Mouse (Mus musculus) ES-Bruce4 (cell line): ENCODE measurements at regions not wholly inside any gene's neighbourhood (a gene's known extent, or its start where the extent isn't known, plus 50 kb on each side); places are given as distances from the start of the nearest gene placed in this dataset.

ENCODE experiments used
- H3K27ac ChIP-seq: 2 replicates; pipeline ENCODE4 v1.5.1; 2012; ENCODE audit warnings: low read length, inconsistent platforms; ENCODE audit not compliant: insufficient read depth
- H3K27me3 ChIP-seq: 2 replicates; pipeline ENCODE4 v1.6.1; 2012; ENCODE audit warnings: mild to moderate bottlenecking, low read length, inconsistent platforms; ENCODE audit not compliant: control insufficient read depth, poor library complexity, insufficient read depth, severe bottlenecking
- H3K36me3 ChIP-seq: 2 replicates; pipeline ENCODE4 v1.6.1; 2012; ENCODE audit warnings: inconsistent platforms, mild to moderate bottlenecking, low read length, moderate library complexity; ENCODE audit not compliant: control insufficient read depth, poor library complexity, insufficient read depth, severe bottlenecking
- H3K4me1 ChIP-seq: one replicate; pipeline ENCODE4 v1.8.1; 2011; ENCODE audit warnings: low read length; ENCODE audit not compliant: control insufficient read depth, insufficient read depth
- H3K4me3 ChIP-seq: 2 replicates; pipeline ENCODE4 v1.5.1; 2011; ENCODE audit warnings: low read depth, mild to moderate bottlenecking, low read length
- H3K9ac ChIP-seq: 2 replicates; pipeline ENCODE4 v1.6.1; 2012; ENCODE audit warnings: low read depth, mild to moderate bottlenecking, inconsistent platforms; ENCODE audit not compliant: poor library complexity, severe bottlenecking
- H3K9me3 ChIP-seq: replicated peaks from 2 replicates; pipeline ENCODE4 v1.6.1; 2012; ENCODE audit warnings: mild to moderate bottlenecking, low read length, inconsistent platforms; ENCODE audit not compliant: control insufficient read depth, poor library complexity, insufficient read depth, severe bottlenecking
- CTCF ChIP-seq: IDR thresholded peaks from one replicate; pipeline ENCODE4 v1.8.1; 2011; ENCODE audit warnings: low read depth, low read length
- EP300 ChIP-seq: IDR thresholded peaks from 2 replicates; pipeline ENCODE4 v1.6.1; 2011; ENCODE audit warnings: low read depth, low read length; ENCODE audit not compliant: insufficient read depth
- POLR2A ChIP-seq: IDR thresholded peaks from one replicate; pipeline ENCODE4 v1.8.1; 2011; ENCODE audit warnings: low read length; ENCODE audit not compliant: insufficient read depth

DNA sequence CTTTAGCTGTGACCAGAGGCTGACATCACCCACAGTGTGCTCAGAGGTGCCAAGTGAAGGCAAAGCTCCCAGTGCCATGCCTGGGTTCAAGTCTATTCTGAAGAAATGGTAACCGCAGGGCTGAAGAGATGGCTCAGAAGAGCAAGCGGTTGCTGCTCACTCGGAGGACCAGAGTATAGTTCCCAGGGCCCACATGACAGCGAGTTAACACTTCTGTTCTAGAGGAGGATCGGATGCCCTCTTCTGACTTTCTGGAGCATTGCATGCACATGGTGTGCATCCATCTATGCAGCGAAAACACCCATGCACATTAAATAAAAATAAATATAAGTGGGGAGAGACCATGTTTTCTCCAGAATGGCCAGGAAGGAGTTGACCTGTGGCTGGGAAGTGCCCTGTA lies 209.5 kb downstream of the Sorl1 start:
- Histone ChIP-seq H3K27ac (no peak overlapping the region), H3K9me3 (no peaks in the 10 kb centered on the region), H3K36me3 (no peaks in the 10 kb centered on the region)

DNA sequence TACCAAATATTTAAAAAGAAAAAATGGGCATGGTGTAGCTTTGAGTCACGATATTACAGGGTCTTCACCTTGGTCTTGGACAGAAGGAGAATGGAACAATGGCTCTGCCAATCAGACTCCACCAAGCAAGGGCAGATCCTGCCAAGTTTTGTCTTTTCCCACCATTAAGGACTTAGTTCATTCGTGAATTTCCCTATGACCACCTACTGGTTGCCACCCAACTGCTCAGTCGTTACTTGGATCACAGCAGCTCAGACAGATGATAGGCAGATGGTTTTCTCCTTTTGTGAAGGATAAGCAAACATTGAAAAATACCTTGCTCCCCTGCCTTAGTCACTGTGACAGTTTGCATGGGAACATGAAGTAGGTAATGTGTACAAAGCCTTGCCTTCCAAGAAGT lies 210.2 kb downstream of the Sorl1 start:
- Histone ChIP-seq H3K4me3 (no peak overlapping the region), H3K27me3 (no peaks in the 10 kb centered on the region; the same call in 1 of the 2 replicates), H3K27ac (no peak overlapping the region), H3K9ac (no peak overlapping the region), H3K4me1 (no peaks in the 10 kb centered on the region), H3K36me3 (no peaks in the 10 kb centered on the region), H3K9me3 (no peaks in the 10 kb centered on the region)
- TF ChIP-seq CTCF: no peak
- no peak for TF ChIP-seq POLR2A
- TF ChIP-seq EP300: no peak

More for the DNA sequence above, 209.5 kb downstream of the Sorl1 start:
- no peaks in the 10 kb centered on the region for H3K4me1 ChIP-seq
- H3K27me3 ChIP-seq: no peaks in the 10 kb centered on the region; the same call in 1 of the 2 replicates
- TF ChIP-seq CTCF (no peak), EP300 (no peak)
- H3K9ac ChIP-seq: no peak overlapping the region
- no peak overlapping the region for H3K4me3 ChIP-seq

DNA sequence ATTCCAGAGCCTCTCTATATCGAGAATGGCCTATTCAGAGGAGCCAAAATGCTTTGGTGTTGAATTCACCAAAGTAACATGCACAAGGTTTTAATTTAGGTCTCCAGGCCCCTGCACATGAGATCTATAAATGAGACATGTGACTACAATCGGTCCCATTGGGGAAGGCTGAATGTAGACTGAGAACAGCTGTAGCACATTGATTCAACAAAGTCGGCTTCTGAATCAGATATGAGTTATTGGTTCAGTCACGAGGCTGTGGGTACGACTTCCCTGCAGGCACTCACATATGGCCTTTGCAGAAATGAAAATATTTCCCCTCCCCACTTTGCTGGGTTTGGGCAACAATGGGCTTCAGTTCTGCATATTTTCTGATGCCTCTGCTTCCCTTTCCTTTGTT lies 211.6 kb downstream of the Sorl1 start:
- Histone ChIP-seq H3K9me3 (no peaks in the 10 kb centered on the region), H3K4me1 (no peaks in the 10 kb centered on the region), H3K4me3 (no peak overlapping the region), H3K9ac (no peak overlapping the region), H3K36me3 (no peaks in the 10 kb centered on the region), H3K27ac (no peak overlapping the region), H3K27me3 (no peaks in the 10 kb centered on the region; the same call in 1 of the 2 replicates)
- TF ChIP-seq CTCF: no peak
- no peak for TF ChIP-seq EP300
- no peak for TF ChIP-seq POLR2A

DNA sequence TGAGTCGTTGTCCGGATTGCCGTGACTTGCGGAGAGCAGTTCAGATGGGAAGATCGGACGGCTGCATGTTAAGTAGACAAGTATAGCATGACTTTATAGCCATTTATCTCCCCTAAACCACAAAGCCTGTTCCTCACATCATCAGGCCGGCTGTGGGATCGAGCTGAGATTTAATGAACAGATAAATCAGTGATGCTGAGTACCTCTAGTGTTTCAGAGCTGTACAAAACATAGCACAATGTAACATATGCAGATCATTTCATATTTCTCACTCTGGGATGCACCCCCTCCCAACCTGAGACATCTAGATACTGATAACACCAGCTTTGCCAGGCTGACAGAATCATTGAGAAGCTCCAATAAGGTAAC lies 223.5 kb downstream of the Sorl1 start:
- H3K36me3 ChIP-seq: no peaks in the 10 kb centered on the region
- H3K9me3 ChIP-seq: peaks cover 5% of the 10 kb centered on the region; the same call in 1 of the 2 replicates
- no peaks in the 10 kb centered on the region; the same call in 1 of the 2 replicates for H3K27me3 ChIP-seq
- no peak overlapping the region for H3K27ac ChIP-seq
- H3K9ac ChIP-seq: no peak overlapping the region
- no peak overlapping the region for H3K4me3 ChIP-seq
- no peak for TF ChIP-seq POLR2A
- no peak for TF ChIP-seq EP300
- no peak for TF ChIP-seq CTCF
- no peaks in the 10 kb centered on the region for H3K4me1 ChIP-seq

DNA sequence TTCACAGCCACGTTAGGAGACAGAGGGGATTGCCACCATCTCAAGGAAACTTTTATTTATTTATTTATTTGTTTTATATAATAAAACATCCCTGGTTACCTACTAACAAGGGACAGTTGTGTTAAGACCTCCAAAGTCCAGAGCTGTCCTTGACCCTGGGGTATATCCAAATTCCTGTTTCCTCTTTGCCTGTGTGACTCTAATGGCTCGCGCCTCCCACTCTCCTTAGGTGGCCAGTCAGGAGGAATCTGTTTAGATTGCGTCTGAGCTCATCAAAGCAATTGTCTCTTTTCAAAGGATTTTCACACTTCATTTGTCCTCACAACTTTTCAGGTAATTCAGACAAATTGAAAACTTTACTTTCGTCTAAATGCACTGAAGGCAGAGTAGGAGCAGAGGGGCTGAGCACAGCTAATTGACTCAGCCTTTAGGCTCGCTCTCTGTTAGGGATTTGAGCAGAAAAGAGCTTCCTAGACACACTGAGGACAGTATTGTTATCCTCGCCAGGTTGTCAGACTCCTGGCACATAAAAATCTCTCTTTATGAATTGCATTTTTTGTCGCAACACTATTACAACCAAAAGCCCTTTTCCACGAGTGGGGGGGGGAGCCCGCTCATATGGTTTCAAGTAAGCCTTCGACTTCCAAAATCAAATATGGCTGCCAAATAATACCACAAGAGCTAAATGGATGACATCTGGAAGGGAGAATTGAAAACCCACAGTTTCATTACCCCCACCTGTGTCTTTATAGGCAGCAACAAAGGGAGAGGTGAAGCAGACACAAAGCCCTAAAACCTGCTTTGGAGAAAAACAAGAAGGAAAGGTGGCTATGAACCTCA lies 224.1 kb downstream of the Sorl1 start:
- no peak overlapping the region for H3K27ac ChIP-seq
- no peaks in the 10 kb centered on the region for H3K4me1 ChIP-seq
- no peaks in the 10 kb centered on the region for H3K36me3 ChIP-seq
- H3K9ac ChIP-seq: no peak overlapping the region
- no peak overlapping the region for H3K4me3 ChIP-seq
- H3K27me3 ChIP-seq: no peaks in the 10 kb centered on the region; the same call in 1 of the 2 replicates
- H3K9me3 ChIP-seq: peaks cover 5% of the 10 kb centered on the region; the same call in 1 of the 2 replicates
- TF ChIP-seq EP300: no peak
- TF ChIP-seq POLR2A: no peak
- no peak for TF ChIP-seq CTCF

DNA sequence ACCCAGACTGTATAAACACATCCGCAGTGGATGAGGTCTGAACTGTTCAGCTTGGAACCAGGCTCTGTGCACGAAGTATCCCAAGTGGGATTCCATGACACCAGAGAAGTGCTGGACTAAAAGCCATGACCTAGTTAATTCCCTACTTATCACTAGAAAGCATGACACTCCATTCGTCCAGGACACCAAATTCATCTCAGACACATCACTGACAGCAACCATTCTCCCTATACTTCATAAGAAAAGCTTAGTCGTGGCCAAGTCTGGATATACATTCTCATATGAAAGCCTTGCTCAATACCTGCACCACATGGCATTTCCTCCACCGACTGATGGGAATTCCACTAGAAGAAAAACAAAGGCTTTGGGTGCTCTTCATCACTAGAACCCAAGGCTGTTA lies 229.0 kb downstream of the Sorl1 start:
- H3K9ac ChIP-seq: no peak overlapping the region
- no peak overlapping the region for H3K4me3 ChIP-seq
- no peaks in the 10 kb centered on the region for H3K4me1 ChIP-seq
- H3K36me3 ChIP-seq: no peaks in the 10 kb centered on the region
- H3K27me3 ChIP-seq: no peaks in the 10 kb centered on the region; the same call in 1 of the 2 replicates
- TF ChIP-seq EP300: no peak
- TF ChIP-seq POLR2A: no peak
- TF ChIP-seq CTCF: no peak
- no peak overlapping the region for H3K27ac ChIP-seq
- H3K9me3 ChIP-seq: no peaks in the 10 kb centered on the region
